Mouse (Mus musculus) kidney, adult 8-10 months (tissue): ENCODE results near the gene Sccpdh.
A peak's percentile ranks its signal among the peaks of the same experiment; 100 is the strongest.
"Not testable (repeated sequence)": the region's sequence is repeated elsewhere in the genome, so short reads cannot be mapped to it uniquely, and the experiment has no call there.

Experiments
- DNase-seq, 2 experiments: peaks; one replicate each; pipeline ENCODE4 v3.0.0; 2022

Sccpdh gene

DNA sequence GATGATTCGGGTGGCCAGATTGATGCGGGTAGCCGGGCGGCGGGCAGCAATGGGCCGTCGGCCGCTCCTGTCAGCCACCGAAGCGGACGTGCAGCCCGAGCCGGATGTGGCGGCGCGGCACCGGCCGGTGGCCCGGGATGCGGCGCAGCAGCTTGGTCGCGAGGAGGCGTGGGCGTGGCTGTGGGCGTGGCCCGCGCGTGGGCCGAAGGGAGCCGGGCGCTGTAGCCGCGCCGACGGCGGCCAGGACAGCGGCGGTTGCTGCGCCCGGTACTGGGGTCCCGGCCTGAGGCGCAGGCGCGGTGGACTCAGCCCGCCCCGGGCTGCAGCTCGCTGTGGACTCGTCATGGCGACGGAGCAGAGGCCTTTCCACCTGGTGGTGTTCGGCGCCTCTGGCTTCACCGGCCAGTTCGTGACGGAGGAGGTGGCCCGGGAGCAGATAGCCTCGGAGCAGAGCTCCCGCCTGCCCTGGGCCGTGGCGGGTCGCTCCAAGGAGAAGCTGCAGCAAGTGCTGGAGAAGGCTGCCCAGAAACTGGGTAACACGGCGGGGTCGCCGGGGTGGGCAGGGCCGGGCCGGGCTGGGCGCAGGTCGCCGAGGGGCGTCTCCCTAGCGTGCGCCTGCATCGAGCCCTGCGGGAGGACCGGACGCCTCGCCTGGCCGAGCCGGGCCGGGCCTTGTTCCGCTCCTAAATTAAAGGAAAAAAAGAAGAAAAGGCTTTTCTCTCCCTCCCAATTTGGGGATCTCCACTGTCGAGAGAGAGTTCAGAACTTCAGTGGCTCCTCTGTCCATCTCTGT, at the start of gene Sccpdh:
Gene Sccpdh (plus strand): TSS at position 198 of the 793 bp plus-strand sequence.
- peak; percentile 81 to 87 for DNase-seq

DNA sequence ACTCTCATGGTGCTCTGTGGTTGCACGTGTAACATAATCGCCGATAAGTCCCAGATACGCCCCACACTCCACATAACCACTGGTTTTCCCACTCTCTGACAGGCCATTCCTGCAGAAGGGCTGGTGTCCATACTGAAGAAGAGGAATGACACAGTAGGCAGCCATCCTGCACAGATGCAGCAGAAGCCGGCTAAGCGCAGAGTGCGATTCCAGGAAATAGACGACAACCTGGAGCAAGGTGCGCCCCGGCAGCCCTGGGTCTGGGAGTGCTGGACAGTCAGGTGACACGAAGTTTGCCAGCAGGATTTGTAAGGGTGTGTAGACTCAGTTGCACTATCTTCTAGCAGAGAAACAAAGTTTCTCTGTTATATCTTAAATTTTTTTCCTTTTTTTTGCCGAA, 45.3 kb upstream of the Sccpdh start:
- no peak for DNase-seq

DNA sequence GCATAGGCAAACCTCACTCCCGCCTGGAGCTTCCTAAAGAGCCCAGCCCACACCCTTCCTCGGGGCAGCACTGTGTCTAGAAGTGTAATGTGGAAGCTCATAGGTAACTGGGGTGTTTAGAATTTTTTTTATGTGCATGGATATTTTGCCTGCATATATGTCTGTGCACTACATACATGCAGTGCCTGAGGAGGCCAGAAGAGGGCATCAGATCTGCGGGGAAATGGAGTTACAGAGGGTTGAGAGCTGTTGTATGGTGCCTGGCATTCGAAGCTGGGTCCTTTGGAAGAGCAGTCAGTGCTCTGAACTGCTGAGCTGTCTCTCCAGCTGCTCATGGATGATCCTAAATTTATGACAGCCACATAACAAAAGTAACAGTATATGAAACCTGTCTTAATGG, 44.4 kb upstream of the Sccpdh start:
- DNase-seq = peak in 1 of 2 experiments; percentile 55

DNA sequence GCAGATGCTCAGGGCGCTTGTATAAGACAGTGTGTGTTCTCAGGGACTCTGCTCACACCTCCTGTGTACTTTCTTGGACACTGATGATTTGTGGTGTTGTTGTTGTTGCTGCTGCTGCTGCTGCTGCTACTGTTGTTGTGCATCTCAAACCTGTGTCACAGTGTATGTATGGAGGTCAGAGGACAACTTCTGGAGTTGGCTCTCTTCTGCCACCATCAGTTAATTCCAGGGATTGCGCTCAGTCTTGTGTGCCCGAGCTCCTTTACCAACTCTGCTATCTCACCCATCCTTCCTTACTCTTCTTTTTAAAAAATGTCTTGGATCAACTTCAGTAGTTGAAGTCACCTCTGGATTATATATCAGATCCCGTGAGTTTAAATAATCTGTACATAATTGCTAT, 43.7 kb upstream of the Sccpdh start:
- peak; percentile 27 to 70 for DNase-seq

DNA sequence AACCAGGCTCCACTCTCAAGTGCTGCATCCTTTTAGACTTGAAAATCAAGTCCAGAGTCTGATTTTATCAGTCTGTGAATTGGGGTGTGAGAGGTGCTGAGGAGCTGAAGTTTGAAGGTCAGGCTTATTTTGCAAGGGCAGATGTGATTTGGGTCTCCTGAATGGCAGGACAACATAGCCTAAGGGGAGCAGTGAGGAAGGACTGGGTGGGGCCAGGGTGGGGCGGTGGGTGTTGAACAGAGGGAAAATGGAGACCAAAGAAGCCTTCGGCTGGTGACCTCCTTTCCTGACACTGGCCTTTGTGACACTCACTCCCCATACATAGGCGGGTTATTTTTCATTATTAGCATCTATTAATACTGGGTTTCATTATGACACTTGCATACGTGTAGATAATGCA, 40.2 kb upstream of the Sccpdh start:
- DNase-seq = no peak

DNA sequence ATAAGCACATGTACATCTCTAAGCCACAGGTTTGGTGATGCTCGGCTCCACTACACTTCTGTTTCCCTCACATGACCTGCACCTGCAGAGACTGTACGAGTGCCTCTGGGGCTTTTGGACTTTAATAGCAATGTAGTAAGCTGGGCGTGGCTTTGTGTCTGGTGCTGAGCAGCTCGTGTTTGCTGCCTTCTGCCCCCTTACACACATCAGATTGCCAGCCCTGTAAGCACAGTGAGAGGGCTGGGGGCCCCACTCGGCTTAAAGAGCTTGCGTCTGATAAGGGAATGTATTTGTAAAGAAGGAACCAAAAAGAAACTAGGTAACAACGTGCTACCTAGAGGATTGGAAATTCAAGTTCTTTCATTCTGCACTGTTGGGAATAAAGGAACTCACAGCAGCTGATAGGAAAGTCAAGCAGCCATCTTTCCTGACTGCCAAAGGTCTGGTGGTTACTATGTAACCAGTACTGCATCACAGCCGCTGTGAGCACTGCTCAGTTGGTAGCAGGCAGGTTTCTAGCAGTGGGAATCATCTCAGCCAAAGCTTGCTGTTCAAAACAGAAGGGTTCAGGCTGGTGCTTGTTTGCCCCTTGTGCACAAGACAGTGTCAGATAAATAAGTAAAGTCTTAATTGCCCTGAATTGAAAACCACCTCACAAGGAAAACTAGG, 39.4 kb upstream of the Sccpdh start:
- DNase-seq = no peak

DNA sequence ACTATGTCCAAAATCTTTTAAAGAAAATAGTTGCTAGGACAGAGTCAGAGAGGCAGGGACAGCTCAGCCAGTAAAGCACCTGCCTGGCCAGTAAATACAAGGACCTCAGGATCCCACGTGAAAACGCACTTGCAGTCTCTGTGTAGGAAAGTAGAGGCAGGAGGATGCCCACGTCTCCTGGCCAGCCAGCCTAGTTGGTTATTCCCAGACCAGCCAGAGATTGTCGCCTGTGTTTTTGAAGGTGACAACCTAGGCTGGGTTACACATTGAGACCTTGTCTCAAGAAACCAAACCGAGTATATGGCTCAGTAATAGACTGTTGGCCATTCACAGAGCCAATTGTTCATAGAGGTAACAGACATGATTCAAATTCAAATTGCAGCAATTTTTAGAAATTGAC, 38.7 kb upstream of the Sccpdh start:
- no peak for DNase-seq

DNA sequence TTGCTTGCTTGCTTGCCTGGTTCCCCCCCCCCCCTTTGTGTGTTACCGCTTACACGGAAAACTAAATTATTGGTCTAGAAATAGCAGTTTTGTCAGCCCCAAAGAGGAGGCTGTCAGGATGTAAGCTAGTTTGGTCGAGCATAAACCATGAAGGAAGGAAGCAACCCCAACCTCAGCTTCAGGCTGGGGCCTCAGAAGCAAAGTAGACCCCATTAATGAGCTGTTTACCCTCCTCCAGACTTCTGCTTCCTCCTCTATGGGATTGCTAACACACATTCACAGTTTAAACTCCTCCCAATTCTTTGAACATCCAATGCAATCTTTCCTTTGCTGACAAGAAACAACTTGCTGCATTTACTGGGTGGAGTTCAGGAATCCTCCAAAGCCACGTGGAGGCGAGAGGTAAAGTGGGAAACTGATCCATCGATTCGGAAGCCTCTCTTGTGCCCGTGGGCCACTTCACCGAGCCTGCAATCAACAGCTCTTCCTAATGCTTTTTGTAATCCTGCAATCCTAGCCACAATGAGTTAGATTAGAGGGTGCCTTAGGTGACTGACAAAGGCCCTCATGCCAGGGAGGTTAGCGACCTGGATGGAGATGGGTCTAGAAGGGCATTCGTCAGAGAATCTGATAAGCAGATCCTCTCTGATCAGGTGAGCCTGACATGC, 35.1 kb upstream of the Sccpdh start:
- no peak for DNase-seq

DNA sequence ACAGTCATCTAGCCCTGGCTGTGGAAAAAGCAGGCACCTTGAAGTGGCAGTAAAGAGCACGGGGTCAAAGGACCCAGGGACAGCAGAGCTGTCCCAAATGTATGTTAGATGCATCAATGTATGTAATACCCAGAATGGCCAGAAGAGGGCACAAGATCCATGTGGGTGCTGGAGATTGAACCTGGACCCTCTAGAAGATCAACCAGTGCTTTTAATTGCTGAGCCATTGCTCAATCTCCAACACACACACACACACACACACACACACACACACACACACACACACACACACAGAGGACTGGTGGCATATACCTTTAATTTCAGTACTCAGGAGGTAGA, 34.6 kb upstream of the Sccpdh start:
- no peak for DNase-seq

DNA sequence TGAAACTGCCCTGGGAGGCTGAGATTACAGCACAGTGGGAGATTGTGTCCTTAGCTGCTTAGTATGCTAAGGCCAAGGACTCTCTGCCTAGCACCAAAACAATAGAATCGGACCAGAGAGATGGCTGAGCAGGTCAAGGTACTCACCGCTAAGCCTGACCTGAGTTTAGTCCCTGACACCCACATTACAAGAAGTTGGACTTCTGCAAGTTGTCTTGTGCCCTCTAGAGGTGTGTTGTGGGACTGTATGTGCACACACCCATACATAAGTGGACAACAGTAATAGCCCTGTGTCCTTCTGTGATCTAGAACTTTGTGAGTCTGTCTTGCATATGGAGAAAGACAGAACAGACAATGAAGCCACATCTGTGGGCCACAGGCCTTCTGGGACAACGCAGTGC, 33.9 kb upstream of the Sccpdh start:
- no peak for DNase-seq

DNA sequence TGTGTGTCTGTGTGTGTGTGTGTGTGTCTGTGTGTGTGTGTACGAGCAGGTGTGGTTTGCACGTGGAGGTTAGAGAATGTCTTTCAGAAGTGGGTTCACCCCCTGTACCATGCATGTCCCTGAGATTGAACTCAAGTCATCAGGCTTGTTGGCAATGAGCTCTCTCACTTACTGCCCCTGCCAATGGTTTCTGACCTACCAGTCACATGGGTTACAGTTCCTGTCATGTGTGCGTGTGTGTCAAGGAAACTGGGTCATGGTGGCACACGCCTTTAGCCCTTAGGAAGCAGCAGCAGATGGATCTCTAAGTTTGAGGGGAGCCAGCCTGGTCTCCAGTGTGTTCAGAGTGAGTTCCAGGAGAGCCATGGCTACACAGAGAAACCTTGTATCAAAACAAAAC, 25.3 kb upstream of the Sccpdh start:
- DNase-seq = no peak

DNA sequence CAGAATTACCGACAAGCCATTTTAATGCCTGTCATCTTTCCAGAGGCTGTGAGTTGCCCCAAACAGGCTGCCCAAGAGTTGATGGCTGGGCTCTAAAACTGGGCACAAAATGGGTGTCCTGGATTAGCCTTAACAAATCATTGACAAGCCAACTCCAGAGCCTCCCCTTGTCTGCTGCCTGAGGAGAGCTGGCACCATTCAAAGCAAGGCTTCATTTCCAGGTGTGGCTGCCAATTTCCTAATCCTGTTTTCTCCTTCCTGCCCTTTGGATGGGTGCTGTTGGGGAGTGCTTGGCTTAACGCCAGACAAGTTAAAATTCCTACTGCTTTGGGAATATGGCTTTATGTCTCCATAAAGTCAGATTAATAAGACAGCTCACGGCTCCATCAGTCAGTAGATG, 23.9 kb upstream of the Sccpdh start:
- DNase-seq = peak; percentile 47 to 50

DNA sequence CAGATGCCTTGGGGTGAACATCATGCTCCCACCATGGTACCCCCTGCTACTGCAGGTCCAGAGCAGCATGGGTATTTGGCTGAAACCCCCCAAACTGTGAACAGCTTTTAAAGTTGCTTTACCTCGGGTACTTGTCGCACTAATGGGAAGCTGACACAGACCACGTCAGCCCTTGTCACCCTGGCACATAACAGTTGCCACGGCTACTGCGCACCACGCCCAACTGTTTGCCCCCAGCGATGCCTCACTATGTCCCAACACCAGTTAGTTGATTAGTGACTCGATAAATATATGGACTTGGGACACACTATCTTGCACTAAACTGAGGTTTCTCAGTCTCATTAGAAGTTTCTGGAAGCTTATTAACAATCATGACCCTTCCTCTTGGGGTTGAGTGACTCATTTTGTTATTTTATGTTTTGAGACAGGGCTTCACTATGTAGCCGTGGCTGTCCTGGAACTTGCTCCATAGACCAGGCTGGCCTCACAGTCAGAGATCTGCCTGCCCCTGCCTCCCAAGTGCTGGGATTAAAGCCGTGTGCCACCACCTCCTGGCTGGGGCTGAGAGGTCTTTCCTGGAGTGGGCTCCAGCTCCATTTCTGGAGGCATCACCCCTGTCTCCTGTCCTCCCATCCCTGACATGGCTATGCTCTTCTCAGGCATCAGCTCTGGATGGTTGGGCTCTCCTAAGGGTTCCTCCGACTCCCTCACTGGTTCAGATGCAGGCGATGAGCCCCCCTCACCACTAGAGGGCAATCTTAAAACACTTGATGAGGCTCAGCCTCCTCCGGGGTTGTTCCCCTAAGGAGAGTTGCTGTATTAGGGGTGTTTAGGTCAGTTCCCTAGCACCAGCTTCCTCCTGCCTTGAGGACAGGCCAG, 22.7 kb upstream of the Sccpdh start:
- DNase-seq = peak; percentile 63 to 83

DNA sequence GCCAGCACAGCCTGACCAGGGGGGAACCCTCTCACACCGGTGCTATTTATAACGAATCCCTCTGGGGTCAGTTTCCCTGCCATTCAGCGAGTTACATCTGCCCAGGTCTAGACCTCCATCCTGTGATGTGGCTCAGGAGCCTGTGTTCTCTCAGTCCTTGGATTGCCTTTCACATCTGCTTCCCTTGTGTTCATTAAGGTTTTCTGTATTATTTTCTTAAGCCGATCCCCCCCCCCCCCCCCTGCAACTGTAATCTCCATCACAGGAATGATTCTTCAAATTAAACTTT, 22.1 kb upstream of the Sccpdh start:
- DNase-seq = no peak

DNA sequence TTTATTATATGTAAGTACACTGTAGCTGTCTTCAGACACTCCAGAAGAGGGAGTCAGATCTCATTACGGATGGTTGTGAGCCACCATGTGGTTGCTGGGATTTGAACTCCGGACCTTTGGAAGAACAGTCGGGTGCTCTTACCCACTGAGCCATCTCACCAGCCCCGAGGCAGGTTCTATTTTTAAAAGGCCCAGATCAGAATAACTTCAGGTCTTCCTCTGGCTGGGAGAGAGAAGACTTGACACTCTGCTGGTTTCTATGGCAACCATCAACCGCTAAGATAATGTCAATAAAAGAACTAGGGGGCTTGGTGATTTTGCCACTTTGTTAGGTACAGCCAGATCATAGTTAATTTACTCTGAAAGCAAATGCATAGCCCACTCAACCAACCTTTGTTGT, 19.3 kb upstream of the Sccpdh start:
- DNase-seq = not testable (repeated sequence)

DNA sequence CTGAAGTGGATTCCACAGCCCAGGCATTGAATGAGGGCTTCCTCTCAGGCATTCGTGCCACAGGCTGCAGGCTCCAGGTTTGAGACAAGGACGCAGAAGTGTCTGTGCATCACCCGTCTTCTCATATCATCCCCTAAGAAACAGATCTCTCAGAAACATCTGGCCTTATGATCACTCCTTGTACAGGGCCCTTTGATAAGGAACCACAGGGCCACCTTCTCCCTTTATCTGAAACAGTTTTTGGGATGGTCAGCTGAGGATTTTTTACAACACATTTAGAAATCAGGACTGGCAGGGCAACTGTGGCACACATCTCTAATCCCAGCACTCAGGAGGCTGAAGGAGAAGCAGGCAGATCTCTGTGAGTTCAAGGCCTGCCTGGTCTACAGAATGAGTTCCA, 18.7 kb upstream of the Sccpdh start:
- no peak for DNase-seq

DNA sequence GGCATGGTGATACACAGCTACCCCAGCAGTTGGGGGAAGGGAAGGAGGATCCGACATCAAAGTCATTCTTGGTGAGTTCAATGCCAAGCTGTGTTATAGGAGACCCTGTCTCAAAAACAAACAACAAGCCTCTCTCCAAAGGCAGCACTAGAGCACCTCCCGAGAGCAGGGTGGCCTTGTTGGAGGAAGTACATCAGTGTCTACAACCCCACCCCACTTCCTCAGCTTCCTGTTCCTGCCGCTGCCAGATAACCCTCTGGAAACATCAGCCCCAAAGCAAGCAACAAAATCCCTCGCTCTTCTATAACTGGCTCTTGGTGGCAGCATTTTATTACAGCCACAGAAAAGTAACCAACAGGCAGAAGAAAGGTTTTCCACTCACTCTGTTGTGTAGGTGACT, 17.7 kb upstream of the Sccpdh start:
- no peak for DNase-seq

DNA sequence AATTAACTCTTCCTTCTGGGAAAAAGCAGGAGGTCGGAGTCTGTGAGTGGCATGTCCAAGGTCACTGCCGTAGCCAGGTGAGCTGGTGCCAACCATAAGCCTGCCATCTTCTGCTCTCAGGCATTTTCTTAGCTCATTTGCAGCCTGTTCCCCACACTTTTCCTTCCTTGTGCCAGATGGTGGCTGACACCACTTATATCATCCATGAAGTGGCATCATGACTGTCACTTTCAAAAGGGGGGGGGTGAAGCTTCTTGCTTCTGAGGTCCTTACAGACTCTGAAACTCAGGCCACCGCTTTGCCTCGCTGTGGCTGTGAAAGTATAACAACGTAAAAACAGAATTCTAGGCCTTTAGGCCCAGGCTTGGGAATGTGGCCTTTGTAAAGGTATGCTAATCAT, 16.8 kb upstream of the Sccpdh start:
- no peak for DNase-seq

DNA sequence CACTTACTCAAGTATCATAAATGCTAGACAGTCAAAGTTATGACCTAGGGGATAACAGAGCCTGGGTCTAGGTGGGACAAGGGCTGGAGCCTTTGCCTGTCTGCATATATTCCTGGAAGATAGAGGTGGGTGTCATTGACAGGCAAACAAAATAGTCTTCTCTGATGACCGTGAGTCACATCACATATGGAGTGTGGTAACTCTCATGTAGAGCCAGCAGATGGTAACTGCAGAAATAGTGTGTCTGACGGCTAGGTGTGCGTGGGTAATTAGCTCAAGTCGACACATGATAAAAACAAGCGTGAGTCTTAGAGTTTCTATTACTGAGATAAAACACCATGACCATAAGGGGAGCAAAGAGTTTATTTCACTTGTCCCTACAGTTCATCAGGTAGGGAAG, 4.9 kb upstream of the Sccpdh start:
- DNase-seq = no peak

DNA sequence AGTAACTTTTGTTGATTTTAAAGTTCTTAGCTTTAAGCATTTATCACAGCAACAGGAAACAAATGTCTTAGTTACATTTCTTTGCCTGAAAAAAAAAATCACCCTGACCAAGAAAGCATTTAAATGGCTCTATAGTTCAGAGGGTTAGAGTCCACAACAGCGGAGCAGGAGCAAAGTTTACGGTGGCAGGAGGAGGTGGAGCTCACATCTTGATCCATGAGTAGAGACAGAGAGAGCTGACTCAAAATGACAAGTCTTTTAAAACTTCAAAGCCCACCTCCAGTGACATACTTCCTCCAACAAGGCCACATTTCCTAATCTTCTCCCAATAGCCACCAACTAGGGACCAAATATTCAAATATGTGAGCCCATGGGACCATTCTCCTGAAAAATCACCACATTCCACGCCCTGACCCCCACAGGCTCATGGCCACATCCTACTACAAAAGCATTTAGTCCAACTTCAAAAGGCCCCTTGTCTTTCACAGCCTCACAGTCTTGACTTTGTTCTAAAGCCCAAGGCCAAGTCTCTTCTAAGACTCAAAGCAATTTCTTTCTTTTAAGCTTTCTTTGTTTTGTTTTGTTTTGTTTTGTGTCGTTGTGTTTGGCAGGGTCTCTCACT, 3.6 kb upstream of the Sccpdh start:
- peak in 1 of 2 experiments; percentile 27 for DNase-seq

DNA sequence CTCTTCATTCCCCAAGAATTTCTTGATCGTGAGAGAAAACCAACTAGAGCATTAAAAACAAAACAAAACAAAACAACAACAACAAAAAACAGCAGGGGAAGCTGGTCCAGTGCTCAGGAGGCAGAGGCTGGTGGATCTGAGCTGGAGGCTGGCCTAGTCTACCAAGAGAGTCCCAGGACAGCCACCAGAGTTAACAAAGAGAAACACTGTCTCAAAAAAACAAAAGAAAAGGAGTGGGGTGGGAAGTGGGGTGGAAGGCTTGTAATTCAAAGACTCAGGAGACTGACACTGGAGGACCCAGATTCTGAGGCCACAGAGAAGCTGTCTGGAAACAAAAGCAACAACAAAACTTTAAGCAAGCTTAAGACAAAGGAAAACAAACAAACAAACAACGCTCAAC, 1.0 kb upstream of the Sccpdh start:
- no peak for DNase-seq

DNA sequence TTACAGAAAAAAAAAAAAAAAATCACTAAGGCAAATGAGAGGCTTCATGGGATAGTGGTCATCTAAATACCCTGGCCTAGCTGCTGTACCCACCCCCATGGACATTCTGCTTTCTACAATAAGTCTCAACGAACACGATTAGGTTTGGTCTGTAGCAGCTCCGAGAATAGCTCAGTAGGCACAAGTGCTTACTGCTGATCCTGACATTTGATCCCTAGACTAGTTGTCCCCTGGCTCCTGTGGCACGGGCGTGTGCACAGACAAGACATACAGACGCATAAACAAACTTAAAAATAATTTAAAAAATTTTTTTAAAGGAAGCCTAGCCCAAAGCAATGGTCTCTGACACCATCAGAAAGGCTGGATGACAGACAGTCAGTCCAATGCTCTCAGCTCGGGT, 560 bp upstream of the Sccpdh start:
- DNase-seq = no peak
